Mouse (Mus musculus): ENCODE measurements around the gene Mtmr2. TPM values are rescaled to one million over a fixed set of nuclear protein-coding genes. Genes with fewer than 3 reads are reported as not detected.

The Mtmr2 gene
- polyA plus RNA-seq, 1 experiment from 2014 or later: 76.7 TPM

DNA sequence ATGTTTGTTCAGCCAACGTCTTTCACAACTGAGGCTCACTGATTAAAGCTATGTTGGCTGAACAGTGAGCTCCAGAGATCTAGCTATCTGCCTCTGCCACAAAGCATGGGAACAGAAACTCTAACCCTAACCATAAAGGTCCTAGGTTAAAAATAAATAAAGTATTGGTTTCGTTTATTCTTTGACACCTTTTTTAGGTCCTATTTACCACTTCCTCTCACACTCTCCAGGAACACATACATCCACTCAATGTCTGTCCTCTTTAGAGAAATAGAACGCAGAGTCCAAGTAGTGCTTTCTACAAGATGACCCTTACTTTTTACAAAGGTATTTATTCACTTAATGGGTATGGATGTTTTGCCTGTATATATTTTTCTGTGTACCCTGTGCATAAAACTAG lies 72.6 kb downstream of the Mtmr2 start:
- Histone ChIP-seq H3K9ac (ENCODE audit: low read depth, low read length) (no peak overlapping the region), H3K4me1 (replicated peaks; ENCODE audit: insufficient read depth, low read length) (peaks cover 4% of the 10 kb centered on the region), H3K4me2 (ENCODE audit: low read length) (no peak overlapping the region), H3K36me3 (ENCODE audit: insufficient read depth, low read length) (peaks cover 38% of the 10 kb centered on the region), H3K27ac (no peak overlapping the region), H3K9me3 (replicated peaks; ENCODE audit: low read length) (no peaks in the 10 kb centered on the region), H3K4me3 (replicated peaks; ENCODE audit: low read depth, low read length) (no peak overlapping the region), H3K27me3 (ENCODE audit: insufficient read depth, low read length) (no peaks in the 10 kb centered on the region)
- TF ChIP-seq CTCF (IDR thresholded peaks at IDR 0.05; ENCODE audit: low read depth): no peak
- 91% methylated on average over 3 of the region's 3 CpGs for WGBS
- no peak for DNase-seq (ENCODE audit: low spot score)
- no peak for ATAC-seq (replicated peaks; ENCODE audit: low FRiP score, low read depth)

DNA sequence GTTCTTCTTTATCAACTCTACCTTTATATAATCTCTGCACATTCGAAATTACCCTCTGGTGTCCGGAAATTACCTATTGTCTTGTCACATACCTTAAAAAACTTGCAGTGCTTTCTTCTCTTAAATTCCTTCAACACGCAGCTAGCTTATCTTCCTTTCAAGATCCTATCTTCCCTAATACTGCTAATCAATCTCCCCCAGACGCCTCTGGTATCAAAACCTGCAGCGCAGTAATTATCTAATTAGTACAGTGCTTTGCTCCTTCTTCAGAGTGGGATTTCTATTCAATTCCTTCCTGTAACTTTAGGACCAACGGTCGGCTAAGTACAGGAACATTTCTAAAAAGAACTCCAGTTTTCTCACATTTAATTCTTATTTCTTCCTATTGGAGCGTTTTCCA lies 77.7 kb downstream of the Mtmr2 start:
- H3K9ac ChIP-seq (ENCODE audit: low read depth, low read length): peak overlapping the region; percentile 88
- peaks cover 10% of the 10 kb centered on the region for H3K36me3 ChIP-seq (ENCODE audit: insufficient read depth, low read length)
- H3K9me3 ChIP-seq (replicated peaks; ENCODE audit: low read length): no peaks in the 10 kb centered on the region
- ATAC-seq (replicated peaks; ENCODE audit: low FRiP score, low read depth): no peak
- H3K4me3 ChIP-seq (replicated peaks; ENCODE audit: low read depth, low read length): peak overlapping the region; percentile 80
- no peaks in the 10 kb centered on the region for H3K27me3 ChIP-seq (ENCODE audit: insufficient read depth, low read length)
- no peak for TF ChIP-seq CTCF (IDR thresholded peaks at IDR 0.05; ENCODE audit: low read depth)
- H3K27ac ChIP-seq: peak overlapping the region; percentile 99
- peak overlapping the region; percentile 74 for H3K4me2 ChIP-seq (ENCODE audit: low read length)
- peaks cover 8% of the 10 kb centered on the region for H3K4me1 ChIP-seq (replicated peaks; ENCODE audit: insufficient read depth, low read length)
- no peak for DNase-seq (ENCODE audit: low spot score)
- 7% methylated on average over 8 of the region's 8 CpGs for WGBS

DNA sequence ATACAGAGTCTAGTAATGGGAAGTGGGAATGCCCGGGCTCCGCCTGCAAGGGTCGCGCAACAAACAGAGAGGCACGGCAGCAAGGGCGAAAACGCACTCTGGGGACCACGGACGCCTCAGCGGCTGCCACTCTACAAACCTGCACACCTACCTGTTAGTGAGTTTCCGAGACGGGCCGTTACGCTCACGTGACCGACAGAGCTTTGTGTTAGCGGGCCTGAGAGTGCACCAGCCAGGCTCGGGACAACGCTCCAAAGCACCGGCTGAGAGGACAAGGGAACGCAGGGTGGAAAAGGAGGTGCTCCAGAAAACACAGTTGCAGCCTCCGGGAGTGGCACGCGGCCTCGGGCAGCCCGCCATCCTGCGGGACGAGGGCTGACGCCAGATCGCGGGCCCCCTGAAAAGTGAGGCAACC lies 78.2 kb downstream of the Mtmr2 start:
- H3K36me3 ChIP-seq (ENCODE audit: insufficient read depth, low read length): peaks cover 10% of the 10 kb centered on the region
- WGBS: under 1% methylated on average over 31 of the region's 31 CpGs
- TF ChIP-seq CTCF (IDR thresholded peaks at IDR 0.05; ENCODE audit: low read depth): no peak

GRCm38 (mm10) chr9:13826832-13827405 lies 78.7 kb downstream of the Mtmr2 start, which contains the start of gene Cep57:
Gene Cep57, minus strand, starts transcription at chr9:13827107.
- ATAC-seq (replicated peaks; ENCODE audit: low FRiP score, low read depth) (peak; percentile 89), DNase-seq (ENCODE audit: low spot score) (peak; percentile 99)
- H3K9me3 ChIP-seq (replicated peaks; ENCODE audit: low read length): no peaks in the 10 kb centered on the region
- under 1% methylated on average over 44 of the region's 44 CpGs for WGBS
- no peaks in the 10 kb centered on the region for H3K27me3 ChIP-seq (ENCODE audit: insufficient read depth, low read length)
- H3K36me3 ChIP-seq (ENCODE audit: insufficient read depth, low read length): peaks cover 15% of the 10 kb centered on the region
- H3K4me2 ChIP-seq (ENCODE audit: low read length): peak within 1 kb of the TSS; percentile 79
- peak within 1 kb of the TSS; percentile 99 for H3K27ac ChIP-seq
- peaks cover 8% of the 10 kb centered on the region for H3K4me1 ChIP-seq (replicated peaks; ENCODE audit: insufficient read depth, low read length)
- H3K4me3 ChIP-seq (replicated peaks; ENCODE audit: low read depth, low read length): peak within 1 kb of the TSS; percentile 80
- peak within 1 kb of the TSS; percentile 97 for H3K9ac ChIP-seq (ENCODE audit: low read depth, low read length)
- no peak; the same call in 1 of the 2 replicates for TF ChIP-seq CTCF (IDR thresholded peaks at IDR 0.05; ENCODE audit: low read depth)

More for the DNA sequence above, 78.2 kb downstream of the Mtmr2 start:
- ATAC-seq (replicated peaks; ENCODE audit: low FRiP score, low read depth) (peak; percentile 23), DNase-seq (ENCODE audit: low spot score) (peak; percentile 70)
- Histone ChIP-seq H3K4me1 (replicated peaks; ENCODE audit: insufficient read depth, low read length) (peaks cover 8% of the 10 kb centered on the region), H3K4me2 (ENCODE audit: low read length) (peak overlapping the region; percentile 74), H3K27ac (peak overlapping the region; percentile 99), H3K27me3 (ENCODE audit: insufficient read depth, low read length) (no peaks in the 10 kb centered on the region), H3K9ac (ENCODE audit: low read depth, low read length) (peak overlapping the region; percentile 88), H3K4me3 (replicated peaks; ENCODE audit: low read depth, low read length) (peak overlapping the region; percentile 80), H3K9me3 (replicated peaks; ENCODE audit: low read length) (no peaks in the 10 kb centered on the region)

GRCm38 (mm10) chr9:13827406-13828086 lies 79.3 kb downstream of the Mtmr2 start, which contains the start of gene Fam76b:
Gene Fam76b, plus strand, starts transcription at chr9:13827716.
- Histone ChIP-seq H3K36me3 (ENCODE audit: insufficient read depth, low read length) (peaks cover 20% of the 10 kb centered on the region), H3K27ac (peak within 1 kb of the TSS; percentile 99), H3K9ac (ENCODE audit: low read depth, low read length) (peak within 1 kb of the TSS; percentile 97), H3K9me3 (replicated peaks; ENCODE audit: low read length) (no peaks in the 10 kb centered on the region), H3K4me3 (replicated peaks; ENCODE audit: low read depth, low read length) (peak within 1 kb of the TSS; percentile 80), H3K4me1 (replicated peaks; ENCODE audit: insufficient read depth, low read length) (peaks cover 8% of the 10 kb centered on the region), H3K4me2 (ENCODE audit: low read length) (peak within 1 kb of the TSS; percentile 79), H3K27me3 (ENCODE audit: insufficient read depth, low read length) (no peaks in the 10 kb centered on the region)
- TF ChIP-seq CTCF (IDR thresholded peaks at IDR 0.05; ENCODE audit: low read depth): no peak
- under 1% methylated on average over 66 of the region's 67 CpGs for WGBS
- peak; percentile 96 for ATAC-seq (replicated peaks; ENCODE audit: low FRiP score, low read depth)
- peak; percentile 100 for DNase-seq (ENCODE audit: low spot score)

DNA sequence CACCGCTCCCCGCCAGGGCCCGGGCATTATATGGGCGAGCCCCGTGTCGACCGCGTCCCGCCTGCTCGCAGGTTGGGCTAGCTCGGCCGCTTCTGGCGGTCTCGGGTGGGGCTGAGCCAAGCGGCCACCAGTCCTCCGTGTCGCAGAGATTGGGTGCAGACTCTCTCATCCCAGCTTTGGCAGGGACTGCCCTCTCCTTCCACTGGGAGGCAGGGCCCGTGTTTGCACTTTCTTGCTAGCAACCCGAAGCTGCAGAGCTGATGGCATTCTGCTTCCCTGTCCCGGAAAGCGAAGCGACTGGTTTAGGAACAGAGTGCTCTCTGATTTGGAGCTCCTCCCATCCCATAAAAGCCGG lies 79.9 kb downstream of the Mtmr2 start:
- Histone ChIP-seq H3K9me3 (replicated peaks; ENCODE audit: low read length) (no peaks in the 10 kb centered on the region), H3K4me2 (ENCODE audit: low read length) (peak overlapping the region; percentile 79), H3K9ac (ENCODE audit: low read depth, low read length) (peak overlapping the region; percentile 97), H3K27me3 (ENCODE audit: insufficient read depth, low read length) (no peaks in the 10 kb centered on the region), H3K4me3 (replicated peaks; ENCODE audit: low read depth, low read length) (peak overlapping the region; percentile 80), H3K27ac (peak overlapping the region; percentile 99), H3K36me3 (ENCODE audit: insufficient read depth, low read length) (peaks cover 25% of the 10 kb centered on the region), H3K4me1 (replicated peaks; ENCODE audit: insufficient read depth, low read length) (peaks cover 8% of the 10 kb centered on the region)
- peak; percentile 25; the same call in 1 of the 2 replicates for TF ChIP-seq CTCF (IDR thresholded peaks at IDR 0.05; ENCODE audit: low read depth)
- WGBS: under 1% methylated on average over 22 of the region's 23 CpGs
- ATAC-seq (replicated peaks; ENCODE audit: low FRiP score, low read depth) (peak; percentile 35; the same call in 1 of the 2 replicates), DNase-seq (ENCODE audit: low spot score) (peak; percentile 81)

All from kidney, postnatal 0 days (tissue).